Mouse (Mus musculus): Measurements from ENCODE around the gene Bmp5. TPM values are rescaled to one million over a fixed set of nuclear protein-coding genes. Genes with fewer than 3 reads are reported as not detected.

Bmp5 gene
- polyA plus RNA-seq, 1 experiment from 2014 or later = 8.4 TPM

DNA sequence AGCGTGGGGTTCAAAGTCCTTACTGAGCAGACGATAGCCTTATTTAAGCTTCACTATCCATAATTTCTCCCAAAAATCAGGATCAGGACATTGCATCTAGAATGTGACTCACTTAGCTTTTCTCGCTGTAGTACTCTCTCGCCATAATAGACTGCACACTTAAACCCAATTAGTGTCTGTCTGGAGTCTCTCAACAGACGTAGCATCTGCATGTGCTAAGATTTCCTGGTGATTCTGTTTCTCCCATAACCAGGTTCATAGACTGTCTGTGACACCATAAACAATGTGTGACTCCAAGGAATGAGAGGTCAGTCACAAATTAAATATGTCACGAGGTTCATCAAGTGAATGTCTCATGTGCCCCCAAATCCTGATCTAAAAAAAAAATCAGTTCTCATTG lies 65.7 kb downstream of the Bmp5 start:
- H3K4me2 ChIP-seq (ENCODE audit: low read length) = no peak overlapping the region
- H3K36me3 ChIP-seq (ENCODE audit: control insufficient read depth, insufficient read depth, low read length) = no peaks in the 10 kb centered on the region
- no peaks in the 10 kb centered on the region for H3K4me1 ChIP-seq (ENCODE audit: control insufficient read depth in 2 of 2, insufficient read depth in 2 of 2, low read length in 2 of 2)
- H3K27ac ChIP-seq (replicated peaks in 1 of 2; ENCODE audit: control insufficient read depth in 1 of 2, insufficient read depth in 1 of 2, low read depth in 2 of 2, low read length in 2 of 2) = no peak overlapping the region
- no peaks in the 10 kb centered on the region for H3K27me3 ChIP-seq (ENCODE audit: control insufficient read depth, insufficient read depth, low read length)
- H3K9ac ChIP-seq (ENCODE audit: low read length) = no peak overlapping the region
- H3K9me3 ChIP-seq (ENCODE audit: control insufficient read depth, low read length) = no peaks in the 10 kb centered on the region
- ATAC-seq (ENCODE audit: insufficient number of reproducible peaks, insufficient read depth, low FRiP score, low read depth) = no peak
- H3K4me3 ChIP-seq (ENCODE audit: control insufficient read depth in 1 of 2, insufficient read depth in 1 of 2, low read depth in 1 of 2, low read length in 2 of 2) = no peak overlapping the region
- 86% methylated on average over 6 of the region's 6 CpGs for WGBS

DNA sequence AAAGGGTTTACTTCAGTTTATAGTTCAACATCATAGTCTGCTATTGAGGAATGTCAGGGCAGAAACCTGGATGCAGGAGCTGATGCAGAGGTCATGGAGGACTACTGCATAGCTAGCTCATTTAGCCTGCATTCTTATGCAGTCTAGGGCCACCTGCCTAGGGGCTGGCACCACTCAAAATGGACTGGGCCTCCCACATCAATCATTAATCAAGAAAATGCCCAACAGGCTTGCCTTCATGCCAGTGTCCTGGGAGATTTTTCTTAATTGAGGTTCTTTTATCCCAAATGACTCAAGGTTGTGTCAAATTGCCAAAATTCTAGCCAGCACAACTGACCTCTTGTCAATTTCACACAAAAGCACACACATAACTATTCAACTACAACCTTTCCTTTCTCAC lies 70.8 kb downstream of the Bmp5 start:
- Histone ChIP-seq H3K36me3 (ENCODE audit: control insufficient read depth, insufficient read depth, low read length) (no peaks in the 10 kb centered on the region), H3K27me3 (ENCODE audit: control insufficient read depth, insufficient read depth, low read length) (no peaks in the 10 kb centered on the region), H3K4me1 (ENCODE audit: control insufficient read depth in 2 of 2, insufficient read depth in 2 of 2, low read length in 2 of 2) (no peaks in the 10 kb centered on the region), H3K4me3 (ENCODE audit: control insufficient read depth in 1 of 2, insufficient read depth in 1 of 2, low read depth in 1 of 2, low read length in 2 of 2) (no peak overlapping the region), H3K27ac (replicated peaks in 1 of 2; ENCODE audit: control insufficient read depth in 1 of 2, insufficient read depth in 1 of 2, low read depth in 2 of 2, low read length in 2 of 2) (no peak overlapping the region), H3K4me2 (ENCODE audit: low read length) (no peak overlapping the region), H3K9ac (ENCODE audit: low read length) (no peak overlapping the region), H3K9me3 (ENCODE audit: control insufficient read depth, low read length) (no peaks in the 10 kb centered on the region)
- no peak for ATAC-seq (ENCODE audit: insufficient number of reproducible peaks, insufficient read depth, low FRiP score, low read depth)

DNA sequence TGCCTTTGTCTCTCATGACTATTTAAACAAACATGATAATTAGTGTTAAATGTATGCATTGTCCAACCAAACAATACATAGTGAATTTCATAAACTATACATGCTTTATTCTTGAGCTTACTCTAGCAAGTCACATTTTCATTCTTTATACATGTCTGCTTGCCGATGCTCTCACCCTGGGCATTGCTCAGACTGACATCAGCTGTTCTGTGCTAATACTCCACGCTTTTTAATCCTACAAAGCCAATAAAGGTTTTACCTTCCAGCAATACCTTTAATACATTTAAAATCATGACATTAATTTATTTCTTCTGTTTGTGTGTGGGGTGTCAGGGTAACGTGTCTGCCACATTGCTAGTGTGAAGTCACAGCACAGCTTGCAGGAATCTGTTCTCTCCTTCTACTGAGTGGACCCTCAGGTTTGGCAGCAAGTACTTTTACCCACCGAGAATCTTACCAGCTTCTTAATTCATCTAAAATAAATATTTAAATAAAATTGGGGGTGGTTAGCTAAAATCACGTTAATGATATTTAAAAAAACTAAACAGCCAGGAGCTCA lies 75.6 kb downstream of the Bmp5 start:
- no peak overlapping the region for H3K4me2 ChIP-seq (ENCODE audit: low read length)
- H3K4me1 ChIP-seq (ENCODE audit: control insufficient read depth in 2 of 2, insufficient read depth in 2 of 2, low read length in 2 of 2) = no peaks in the 10 kb centered on the region
- H3K9ac ChIP-seq (ENCODE audit: low read length) = no peak overlapping the region
- ATAC-seq (ENCODE audit: insufficient number of reproducible peaks, insufficient read depth, low FRiP score, low read depth) = no peak
- H3K27me3 ChIP-seq (ENCODE audit: control insufficient read depth, insufficient read depth, low read length) = no peaks in the 10 kb centered on the region
- H3K36me3 ChIP-seq (ENCODE audit: control insufficient read depth, insufficient read depth, low read length) = no peaks in the 10 kb centered on the region
- WGBS = 88% methylated on average over 5 of the region's 5 CpGs
- H3K4me3 ChIP-seq (ENCODE audit: control insufficient read depth in 1 of 2, insufficient read depth in 1 of 2, low read depth in 1 of 2, low read length in 2 of 2) = no peak overlapping the region
- H3K9me3 ChIP-seq (ENCODE audit: control insufficient read depth, low read length) = no peaks in the 10 kb centered on the region
- no peak overlapping the region for H3K27ac ChIP-seq (replicated peaks in 1 of 2; ENCODE audit: control insufficient read depth in 1 of 2, insufficient read depth in 1 of 2, low read depth in 2 of 2, low read length in 2 of 2)

DNA sequence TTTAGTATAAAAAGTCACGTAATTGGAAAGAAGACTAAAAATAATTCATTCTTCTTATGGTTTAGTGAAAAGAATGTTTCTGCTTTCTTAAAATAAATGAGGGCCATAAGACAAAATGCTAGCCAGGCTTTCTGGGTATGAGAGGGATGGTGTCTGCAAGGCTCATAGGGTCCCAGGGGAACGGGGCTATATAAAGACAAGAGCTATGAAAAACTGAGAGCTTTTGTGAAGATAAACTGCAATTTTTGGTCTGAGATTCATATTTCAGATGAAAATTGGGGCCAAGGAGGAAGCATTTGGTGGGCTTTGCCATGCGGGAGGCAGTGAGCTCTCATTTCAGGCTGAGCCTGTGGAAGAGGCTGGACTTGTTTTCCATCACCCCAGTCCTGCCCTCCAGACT lies 83.0 kb downstream of the Bmp5 start:
- Histone ChIP-seq H3K27ac (replicated peaks in 1 of 2; ENCODE audit: control insufficient read depth in 1 of 2, insufficient read depth in 1 of 2, low read depth in 2 of 2, low read length in 2 of 2) (no peak overlapping the region), H3K9ac (ENCODE audit: low read length) (no peak overlapping the region), H3K4me3 (ENCODE audit: control insufficient read depth in 1 of 2, insufficient read depth in 1 of 2, low read depth in 1 of 2, low read length in 2 of 2) (no peak overlapping the region), H3K4me1 (ENCODE audit: control insufficient read depth in 2 of 2, insufficient read depth in 2 of 2, low read length in 2 of 2) (0 out of 4 replicates have a peak, but pooled peaks cover 0 to 2% of the 10 kb centered on the region in 2 experiments), H3K9me3 (ENCODE audit: control insufficient read depth, low read length) (no peaks in the 10 kb centered on the region), H3K27me3 (ENCODE audit: control insufficient read depth, insufficient read depth, low read length) (no peaks in the 10 kb centered on the region), H3K4me2 (ENCODE audit: low read length) (no peak overlapping the region), H3K36me3 (ENCODE audit: control insufficient read depth, insufficient read depth, low read length) (no peaks in the 10 kb centered on the region)
- ATAC-seq (ENCODE audit: insufficient number of reproducible peaks, insufficient read depth, low FRiP score, low read depth) = no peak
- WGBS = 80% methylated on average over 3 of the region's 3 CpGs

DNA sequence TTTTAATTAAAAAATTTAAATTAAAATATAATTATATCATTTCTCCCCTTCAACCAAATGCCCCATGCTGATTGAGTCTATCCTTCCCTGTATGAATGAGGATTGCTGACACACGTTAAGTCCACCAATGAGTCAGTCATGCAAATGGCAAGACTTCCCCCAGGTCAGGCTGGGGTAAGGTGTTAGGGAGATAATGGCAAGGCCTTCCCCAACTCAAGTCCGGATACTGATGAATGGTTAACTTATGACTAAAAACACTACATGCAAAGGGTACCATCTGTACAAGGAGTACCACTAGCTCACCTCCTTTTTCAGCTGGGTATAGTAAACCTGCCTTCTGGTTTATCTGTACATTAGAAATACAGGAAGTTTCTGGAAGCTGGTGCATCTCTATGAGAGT lies 83.8 kb downstream of the Bmp5 start:
- 63% methylated on average over 2 of the region's 2 CpGs for WGBS
- Histone ChIP-seq H3K4me3 (ENCODE audit: control insufficient read depth in 1 of 2, insufficient read depth in 1 of 2, low read depth in 1 of 2, low read length in 2 of 2) (no peak overlapping the region), H3K9me3 (ENCODE audit: control insufficient read depth, low read length) (no peaks in the 10 kb centered on the region), H3K9ac (ENCODE audit: low read length) (no peak overlapping the region), H3K4me1 (ENCODE audit: control insufficient read depth in 2 of 2, insufficient read depth in 2 of 2, low read length in 2 of 2) (0 out of 4 replicates have a peak, but pooled peaks cover 0 to 2% of the 10 kb centered on the region in 2 experiments), H3K36me3 (ENCODE audit: control insufficient read depth, insufficient read depth, low read length) (no peaks in the 10 kb centered on the region), H3K27ac (replicated peaks in 1 of 2; ENCODE audit: control insufficient read depth in 1 of 2, insufficient read depth in 1 of 2, low read depth in 2 of 2, low read length in 2 of 2) (no peak overlapping the region), H3K27me3 (ENCODE audit: control insufficient read depth, insufficient read depth, low read length) (no peaks in the 10 kb centered on the region), H3K4me2 (ENCODE audit: low read length) (no peak overlapping the region)
- ATAC-seq (ENCODE audit: insufficient number of reproducible peaks, insufficient read depth, low FRiP score, low read depth) = no peak

DNA sequence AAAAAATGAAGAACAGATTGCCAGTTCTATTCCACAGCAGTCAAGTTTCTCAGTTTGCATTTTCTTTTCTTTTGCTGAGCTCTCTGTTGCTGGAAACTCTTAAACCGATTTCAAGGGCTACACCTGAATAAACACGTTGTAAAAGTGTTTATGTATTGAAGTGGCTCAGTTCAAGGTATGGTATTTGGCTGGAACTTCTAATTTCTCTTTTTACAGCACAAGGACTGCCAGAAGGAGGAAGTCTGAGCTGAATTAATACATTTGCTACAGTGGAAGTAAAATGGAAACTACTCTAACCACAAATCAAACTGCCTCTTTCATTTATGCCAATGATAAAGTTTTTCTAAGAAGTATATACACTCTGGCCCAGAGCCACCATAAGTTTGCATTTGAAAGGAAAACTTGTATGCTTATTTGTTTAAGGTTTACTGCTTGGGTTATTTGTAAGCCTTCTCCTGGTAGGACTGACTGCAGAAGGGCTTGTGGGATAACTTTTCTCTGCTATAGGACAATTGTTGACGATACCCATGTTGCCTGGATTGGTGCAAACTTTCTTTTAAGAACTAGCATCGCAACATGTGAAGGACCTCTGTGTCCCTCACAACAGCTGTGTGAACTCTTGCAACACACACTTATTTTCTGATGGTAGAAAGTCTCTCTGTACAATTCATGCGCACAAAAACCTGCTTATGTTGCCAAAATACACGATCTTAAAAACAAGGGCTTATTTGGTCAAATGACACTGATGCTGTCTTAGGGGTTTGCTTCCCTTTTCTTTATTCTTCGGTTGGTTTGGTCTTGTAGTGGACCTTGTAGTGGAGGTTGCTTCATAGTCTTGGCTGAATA lies 95.4 kb downstream of the Bmp5 start:
- 83% methylated on average over 7 of the region's 7 CpGs for WGBS
- Histone ChIP-seq H3K27me3 (ENCODE audit: control insufficient read depth, insufficient read depth, low read length) (no peaks in the 10 kb centered on the region), H3K36me3 (ENCODE audit: control insufficient read depth, insufficient read depth, low read length) (no peaks in the 10 kb centered on the region), H3K9ac (ENCODE audit: low read length) (no peak overlapping the region), H3K9me3 (ENCODE audit: control insufficient read depth, low read length) (no peaks in the 10 kb centered on the region), H3K27ac (replicated peaks in 1 of 2; ENCODE audit: control insufficient read depth in 1 of 2, insufficient read depth in 1 of 2, low read depth in 2 of 2, low read length in 2 of 2) (no peak overlapping the region), H3K4me3 (ENCODE audit: control insufficient read depth in 1 of 2, insufficient read depth in 1 of 2, low read depth in 1 of 2, low read length in 2 of 2) (no peak overlapping the region), H3K4me2 (ENCODE audit: low read length) (no peak overlapping the region), H3K4me1 (ENCODE audit: control insufficient read depth in 2 of 2, insufficient read depth in 2 of 2, low read length in 2 of 2) (no peaks in the 10 kb centered on the region)
- ATAC-seq (ENCODE audit: insufficient number of reproducible peaks, insufficient read depth, low FRiP score, low read depth) = no peak

DNA sequence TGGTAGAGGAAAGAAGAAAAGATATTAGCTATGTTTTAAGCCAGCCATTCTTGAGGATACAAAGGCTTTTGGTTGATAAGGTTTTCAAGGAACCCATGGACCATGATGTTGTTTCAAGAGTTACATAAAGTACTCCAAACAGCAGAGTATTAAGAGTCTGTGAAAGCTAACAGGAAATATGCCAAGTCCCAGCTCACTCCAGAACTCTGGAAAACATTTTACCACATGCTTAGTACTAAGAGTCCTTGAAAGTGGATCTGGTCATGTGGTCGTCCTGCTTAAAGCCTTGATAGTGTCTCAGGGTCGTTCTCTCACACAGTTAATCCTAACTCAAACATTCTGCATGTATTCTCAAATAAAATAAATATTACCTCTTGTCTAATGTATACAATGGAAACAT lies 101.2 kb downstream of the Bmp5 start:
- no peaks in the 10 kb centered on the region for H3K9me3 ChIP-seq (ENCODE audit: control insufficient read depth, low read length)
- WGBS = 45% methylated on average over 2 of the region's 2 CpGs
- no peak overlapping the region for H3K9ac ChIP-seq (ENCODE audit: low read length)
- no peak for ATAC-seq (ENCODE audit: insufficient number of reproducible peaks, insufficient read depth, low FRiP score, low read depth)
- H3K4me2 ChIP-seq (ENCODE audit: low read length) = no peak overlapping the region
- no peak overlapping the region for H3K4me3 ChIP-seq (ENCODE audit: control insufficient read depth in 1 of 2, insufficient read depth in 1 of 2, low read depth in 1 of 2, low read length in 2 of 2)
- H3K36me3 ChIP-seq (ENCODE audit: control insufficient read depth, insufficient read depth, low read length) = no peaks in the 10 kb centered on the region
- no peaks in the 10 kb centered on the region for H3K4me1 ChIP-seq (ENCODE audit: control insufficient read depth in 2 of 2, insufficient read depth in 2 of 2, low read length in 2 of 2)
- H3K27ac ChIP-seq (replicated peaks in 1 of 2; ENCODE audit: control insufficient read depth in 1 of 2, insufficient read depth in 1 of 2, low read depth in 2 of 2, low read length in 2 of 2) = no peak overlapping the region
- H3K27me3 ChIP-seq (ENCODE audit: control insufficient read depth, insufficient read depth, low read length) = no peaks in the 10 kb centered on the region

Measured in heart, embryonic 14.5 days (tissue).